Mouse (Mus musculus): ENCODE data around the gene 2510039O18Rik.

Gene 2510039O18Rik

GRCm38 (mm10) chr4:147937021-147937420, 3.7 kb upstream of the 2510039O18Rik start:
- DNase-seq = no peak

GRCm38 (mm10) chr4:147937486-147937885, 3.2 kb upstream of the 2510039O18Rik start:
- no peak for DNase-seq

DNA sequence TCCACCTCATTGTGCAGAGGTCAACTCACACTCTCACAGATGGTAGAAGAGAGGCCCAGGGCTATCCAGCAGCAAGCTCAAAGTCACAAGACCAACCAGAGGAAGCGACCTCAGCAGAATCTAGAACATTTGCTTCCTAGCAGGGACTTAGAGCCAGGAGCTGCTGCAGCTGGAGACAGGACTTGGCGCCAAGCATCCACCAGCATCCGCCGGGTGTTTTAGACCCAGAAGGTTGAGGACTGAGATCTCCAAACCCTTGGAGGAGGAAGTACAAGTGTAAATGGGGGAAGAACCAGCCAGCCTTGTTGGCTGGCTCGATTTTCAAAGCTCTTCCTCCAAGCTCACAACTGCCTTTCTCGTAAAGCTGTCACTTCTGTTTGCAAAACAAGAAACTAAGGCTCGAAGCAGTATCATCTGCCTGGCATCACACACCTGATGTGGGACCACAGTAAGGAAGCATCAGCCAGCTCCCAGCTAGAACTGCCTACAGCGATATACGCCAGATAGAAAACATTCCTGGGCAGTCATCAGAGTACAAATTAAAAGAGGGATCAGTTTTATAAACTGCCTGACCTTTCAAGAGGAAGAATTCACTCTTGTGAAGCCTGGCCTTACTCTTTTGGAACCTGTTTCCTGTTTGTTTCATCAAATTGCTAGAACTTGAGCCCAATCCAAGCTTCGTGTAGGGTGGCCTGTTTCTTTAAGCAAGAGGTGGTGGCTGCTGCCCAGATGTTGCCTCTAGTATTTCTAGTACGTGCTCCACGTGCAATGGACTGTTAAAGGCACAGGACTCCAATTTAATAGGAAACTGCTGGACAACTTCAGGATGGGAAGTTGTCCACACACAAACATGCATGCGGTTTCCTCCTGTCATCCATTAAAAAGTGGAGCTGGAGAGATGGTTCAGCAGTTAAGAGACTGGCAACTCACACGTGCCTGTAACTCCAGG, 2.3 kb upstream of the 2510039O18Rik start:
- peak; percentile 54 to 82 for DNase-seq

DNA sequence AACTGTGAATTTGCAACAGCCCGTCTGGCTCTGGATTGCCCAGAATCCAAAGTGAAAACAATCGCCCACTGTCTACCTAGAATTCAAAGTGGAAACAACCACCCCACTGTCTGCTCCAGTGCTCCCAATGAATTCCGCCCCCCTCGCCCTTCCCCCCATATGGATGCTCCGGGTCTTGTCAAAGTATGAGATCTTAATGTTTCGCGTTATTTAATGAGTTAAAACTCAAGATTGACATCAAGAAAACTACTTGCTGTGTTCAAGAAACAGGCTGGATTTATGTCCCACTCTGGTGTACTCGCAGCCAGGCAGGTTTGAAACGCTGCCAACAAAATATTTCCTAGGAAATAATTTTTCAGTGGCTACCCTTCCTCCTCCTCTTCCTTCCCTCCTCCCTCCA, 584 bp upstream of the 2510039O18Rik start:
- peak in 1 of 2 experiments; percentile 17 for DNase-seq

DNA sequence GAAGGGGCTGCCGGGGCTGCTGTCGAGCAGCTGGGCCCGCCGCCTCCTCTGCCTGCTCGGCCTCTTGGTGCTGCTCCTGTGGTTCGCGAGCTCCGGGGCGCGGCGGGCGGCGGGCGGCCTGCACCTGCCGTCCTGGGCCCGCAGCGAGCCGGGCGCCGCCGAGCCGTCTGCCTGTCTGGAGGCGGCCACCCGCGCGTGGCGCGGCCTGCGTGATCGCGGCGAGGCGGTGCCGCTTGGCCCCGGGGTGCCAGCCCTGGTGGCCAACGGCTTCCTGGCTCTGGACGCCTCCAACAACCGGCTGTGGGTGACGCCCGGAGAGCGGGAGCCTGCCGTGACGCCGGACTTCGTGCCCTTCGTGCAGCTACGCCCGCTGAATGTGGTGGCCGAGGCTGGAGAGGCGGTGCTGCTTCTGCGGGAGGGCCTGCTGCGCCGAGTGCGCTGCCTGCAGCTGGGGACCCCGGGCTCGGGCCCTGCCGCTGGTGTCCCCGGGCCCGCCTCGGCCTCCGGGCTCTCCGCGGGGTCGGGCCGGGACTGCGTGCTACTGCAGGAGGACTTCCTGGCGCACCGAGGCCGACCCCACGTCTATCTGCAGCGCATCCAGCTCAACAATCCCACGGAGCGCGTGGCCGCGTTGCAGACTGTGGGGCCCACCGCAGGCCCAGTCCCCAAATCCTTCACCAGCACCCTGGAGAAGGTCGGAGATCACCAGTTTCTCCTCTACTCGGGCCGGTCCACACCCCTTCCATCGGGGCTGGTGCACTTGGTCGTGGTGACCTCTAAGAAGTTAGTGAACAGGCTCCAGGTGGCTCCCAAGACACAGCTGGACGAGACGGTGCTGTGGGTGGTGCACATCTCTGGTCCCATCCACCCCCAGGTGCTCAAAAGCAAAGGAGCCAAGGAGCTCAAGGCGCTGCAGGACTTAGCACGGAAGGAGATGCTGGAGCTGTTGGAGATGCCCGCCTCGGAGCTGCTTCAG, 638 bp downstream of the 2510039O18Rik start:
- DNase-seq = peak; percentile 39 to 68

DNA sequence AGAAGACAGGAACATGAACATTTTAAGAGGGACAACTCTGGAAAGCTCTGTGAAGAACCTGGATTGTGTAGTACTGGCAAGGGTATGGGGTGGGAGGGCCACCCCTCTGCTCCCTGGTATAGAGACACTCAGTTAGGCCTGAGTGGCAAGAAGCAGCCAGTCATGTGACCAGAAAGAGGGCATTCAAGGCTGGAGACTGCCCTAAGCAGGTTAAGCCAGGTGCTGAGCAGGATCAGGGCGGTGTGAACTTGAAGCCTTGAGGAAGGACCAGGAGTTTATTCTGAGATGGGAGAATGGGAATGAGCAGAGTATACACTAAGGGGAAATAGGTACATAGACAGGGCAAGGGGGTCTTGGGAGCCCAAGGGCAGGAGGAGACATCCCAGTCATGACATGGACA, 2.3 kb downstream of the 2510039O18Rik start:
- DNase-seq = peak; percentile 62 to 86

- DNase-seq = no peak
These were observed 6.8 kb downstream of the 2510039O18Rik start for GRCm38 (mm10) chr4:147947511-147947910.

GRCm38 (mm10) chr4:147953590-147953989, 12.9 kb downstream of the 2510039O18Rik start:
- DNase-seq = peak; percentile 34 to 68

GRCm38 (mm10) chr4:147957141-147957540, 16.4 kb downstream of the 2510039O18Rik start:
- peak; percentile 20 to 30 for DNase-seq

- DNase-seq = peak; percentile 78 to 90
These were observed 19.5 kb downstream of the 2510039O18Rik start for GRCm38 (mm10) chr4:147959881-147960831.

GRCm38 (mm10) chr4:147962781-147963180, 22.1 kb downstream of the 2510039O18Rik start:
- peak in 1 of 2 experiments; percentile 30 for DNase-seq

GRCm38 (mm10) chr4:147963623-147964022, 22.9 kb downstream of the 2510039O18Rik start:
- DNase-seq = no peak

DNA sequence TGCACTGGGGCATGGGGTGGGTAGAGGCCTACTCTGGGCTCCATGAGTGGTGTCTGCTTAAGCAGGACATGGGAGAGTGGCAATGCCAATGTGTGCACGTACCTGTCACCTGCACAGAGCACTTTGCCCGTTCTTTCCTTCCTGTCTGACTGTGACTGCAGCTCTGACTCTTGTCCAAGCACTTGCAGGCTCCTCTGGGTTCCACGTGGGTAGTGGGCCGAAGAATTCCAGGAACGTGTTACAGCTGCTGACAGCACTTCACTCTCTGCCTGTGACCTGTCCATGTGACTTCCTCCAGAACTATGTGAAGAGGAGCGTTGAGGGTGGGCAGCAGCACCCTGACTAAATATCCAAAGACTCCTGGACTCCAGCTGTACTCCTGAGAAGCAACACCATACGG, 25.0 kb downstream of the 2510039O18Rik start:
- peak; percentile 66 to 85 for DNase-seq

GRCm38 (mm10) chr4:147968816-147969215, 28.1 kb downstream of the 2510039O18Rik start:
- peak in 1 of 2 experiments; percentile 30 for DNase-seq

DNA sequence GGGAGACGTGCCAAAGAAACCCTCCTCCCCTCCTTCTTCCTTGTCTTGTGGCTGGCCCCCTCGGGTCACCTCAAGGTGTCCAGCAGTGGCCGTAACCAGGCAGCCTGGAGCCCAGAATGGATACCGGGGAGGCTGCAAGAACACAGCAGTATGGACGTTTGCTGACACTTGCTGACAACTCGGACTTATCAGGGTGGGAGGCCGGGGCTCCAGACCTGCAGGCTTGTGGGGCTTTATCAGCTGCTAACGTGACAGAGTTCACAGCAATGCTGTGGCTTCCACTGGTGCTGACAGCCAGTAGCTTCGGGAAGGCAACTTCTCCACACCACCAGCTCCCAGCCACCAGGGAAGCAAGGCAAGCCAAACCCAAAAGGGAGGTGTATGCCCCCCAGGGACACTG, 28.6 kb downstream of the 2510039O18Rik start:
- no peak for DNase-seq

GRCm38 (mm10) chr4:147976237-147976636, 35.5 kb downstream of the 2510039O18Rik start:
- no peak for DNase-seq

- DNase-seq = no peak
These were observed 37.0 kb downstream of the 2510039O18Rik start for GRCm38 (mm10) chr4:147977726-147978125.

GRCm38 (mm10) chr4:147978391-147978790, 37.7 kb downstream of the 2510039O18Rik start:
- DNase-seq = no peak

- DNase-seq = peak in 1 of 2 experiments; percentile 24
These were observed 38.8 kb downstream of the 2510039O18Rik start for GRCm38 (mm10) chr4:147979441-147979860.

DNA sequence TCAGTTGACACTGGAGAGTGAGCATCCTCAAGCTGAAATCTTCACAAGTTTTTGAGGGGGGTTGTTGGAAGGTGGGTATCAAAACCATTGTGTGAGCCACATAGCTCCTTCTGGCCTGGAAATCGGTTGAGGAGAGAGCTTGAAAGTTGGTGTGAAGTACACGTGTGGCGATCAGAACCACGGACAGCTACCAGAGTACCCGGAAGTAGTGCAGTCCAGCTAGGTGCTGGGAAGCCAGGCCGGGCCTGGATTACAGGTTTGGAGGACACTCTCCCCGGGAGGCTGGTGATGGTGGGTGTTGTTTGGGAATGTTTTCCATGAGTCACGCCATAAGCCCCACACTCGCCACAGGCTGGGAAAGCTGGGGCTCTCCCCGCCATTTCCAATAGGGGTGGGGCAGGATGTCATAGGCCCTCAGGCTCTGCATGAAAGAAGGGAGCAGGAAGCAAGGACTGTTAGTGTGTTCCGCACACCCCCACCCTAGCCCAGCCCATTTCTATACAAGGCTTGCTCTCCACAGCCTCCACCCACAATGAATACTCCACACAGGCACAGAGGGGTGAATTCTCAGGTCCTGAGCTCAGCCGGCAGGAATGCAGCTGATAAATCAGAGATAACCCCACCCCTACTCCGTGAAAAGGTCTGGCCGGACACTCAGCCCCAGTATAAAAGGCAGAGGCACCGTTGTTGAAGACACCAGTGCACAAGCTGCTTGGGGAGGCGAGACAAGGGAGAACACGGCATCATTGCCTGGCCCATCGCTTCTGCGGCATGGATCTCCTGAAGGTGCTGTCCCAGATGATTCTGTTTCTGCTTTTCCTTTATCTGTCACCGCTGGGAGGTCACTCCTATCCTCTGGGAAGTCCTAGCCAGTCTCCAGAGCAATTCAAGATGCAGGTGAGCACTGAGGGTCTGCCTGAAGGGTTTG, 44.8 kb downstream of the 2510039O18Rik start, which contains the start of gene Nppb:
Gene Nppb, plus strand, starts transcription at position 584 of the 928 bp plus-strand sequence.
- DNase-seq = peak; percentile 70 to 74
